Mouse (Mus musculus): ENCODE measurements around the gene Jup.

Gene Jup

DNA sequence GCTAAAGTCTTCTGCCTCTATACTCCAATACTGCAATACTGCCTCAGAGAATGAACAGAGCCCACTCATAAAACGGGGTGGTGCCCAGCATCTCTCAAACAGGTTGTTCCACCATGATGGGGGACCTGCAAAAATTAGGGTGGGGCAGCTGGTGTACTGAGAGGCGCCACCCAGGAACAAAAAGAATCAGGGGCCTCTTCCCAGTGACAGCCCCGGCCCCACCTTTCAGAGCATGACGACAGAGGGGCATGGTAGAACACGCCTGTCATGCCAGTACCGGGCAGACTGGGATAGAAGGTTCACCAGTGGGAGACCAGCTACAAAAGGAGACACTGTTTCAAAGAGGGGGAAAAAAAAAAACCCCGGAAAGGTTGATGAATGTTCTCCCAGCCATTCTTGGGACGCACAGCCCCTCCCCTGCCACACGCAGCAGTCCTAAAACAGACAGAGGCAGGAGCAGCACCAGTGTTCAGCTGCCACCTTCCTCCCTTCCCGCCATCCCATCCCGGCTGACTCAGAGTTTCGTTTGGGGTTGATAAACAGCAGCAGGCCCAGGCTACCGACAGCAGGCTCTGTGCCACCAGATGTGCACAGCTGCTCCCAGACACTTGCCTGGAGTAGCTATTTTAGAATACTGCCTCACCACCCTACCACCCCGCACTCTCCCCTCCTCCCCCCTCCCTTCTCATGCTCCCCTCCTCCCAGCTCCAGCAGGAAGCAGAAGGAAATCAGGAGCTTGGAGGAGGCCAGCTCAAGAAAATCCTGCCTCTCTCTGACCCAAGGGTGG is 9.8 kb downstream of the Jup start:
- no peak for TF ChIP-seq GATA4 (IDR thresholded peaks at IDR 0.05; ENCODE audit: insufficient replicate concordance, low read length)

DNA sequence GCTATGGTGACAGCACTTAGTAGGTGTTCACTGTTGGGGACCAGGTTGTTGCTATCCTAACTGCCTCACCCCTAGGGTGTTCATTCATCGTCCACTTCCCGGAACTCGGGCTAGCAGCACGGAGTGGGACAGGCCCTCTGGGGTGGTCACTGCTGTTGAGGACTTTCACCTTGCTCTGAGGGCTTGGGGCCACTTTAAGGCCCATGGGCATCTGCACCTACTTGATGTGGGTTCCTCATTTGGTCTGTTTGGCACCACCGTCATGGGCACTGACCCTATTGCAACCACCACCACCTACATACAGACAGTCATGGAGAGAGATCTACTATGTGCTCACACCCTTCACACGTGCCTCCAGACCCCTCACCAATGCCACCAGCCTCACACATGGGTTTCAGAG is 10.5 kb downstream of the Jup start:
- no peak for TF ChIP-seq GATA4 (IDR thresholded peaks at IDR 0.05; ENCODE audit: insufficient replicate concordance, low read length)

DNA sequence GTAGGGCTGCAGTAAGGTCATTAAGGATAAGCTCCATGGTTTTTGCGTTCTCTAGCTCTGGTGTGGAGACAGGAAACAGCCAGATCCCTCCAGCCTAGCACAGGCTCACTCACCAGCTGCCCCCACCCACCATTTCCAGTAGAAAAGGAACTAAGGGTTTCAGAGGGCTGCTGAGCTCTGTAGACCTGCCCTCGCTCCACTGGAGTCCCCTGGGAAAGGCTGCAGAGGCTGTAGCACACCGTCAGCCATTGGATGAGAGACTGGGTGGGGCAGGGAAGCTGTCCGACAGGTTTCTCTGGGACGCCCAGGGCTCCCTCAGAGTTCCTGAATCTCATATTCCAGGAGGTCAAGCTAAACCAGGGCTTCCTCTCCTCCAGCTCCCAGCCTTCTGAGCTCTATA is 11.0 kb downstream of the Jup start:
- no peak for TF ChIP-seq GATA4 (IDR thresholded peaks at IDR 0.05; ENCODE audit: insufficient replicate concordance, low read length)

DNA sequence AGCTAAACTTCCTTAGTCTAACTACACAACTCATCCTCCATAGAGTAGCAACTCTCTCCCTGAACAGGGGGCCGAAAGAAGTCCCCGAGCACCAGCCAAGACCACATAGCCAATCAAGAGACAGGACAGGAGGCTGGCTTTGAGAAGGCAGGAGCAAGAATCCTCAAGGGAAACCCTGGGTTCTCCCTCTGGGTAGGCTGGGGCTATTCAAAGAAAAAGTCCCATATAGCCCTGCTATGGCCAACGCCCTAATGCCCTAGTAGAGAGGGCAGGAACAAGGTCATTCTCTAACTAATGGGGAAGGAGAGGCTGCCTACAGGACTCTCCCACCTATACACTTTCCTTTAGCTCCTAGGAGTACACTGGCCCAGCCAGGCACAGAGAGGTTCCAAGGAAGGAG is 12.5 kb downstream of the Jup start:
- TF ChIP-seq GATA4 (IDR thresholded peaks at IDR 0.05; ENCODE audit: insufficient replicate concordance, low read length): no peak

DNA sequence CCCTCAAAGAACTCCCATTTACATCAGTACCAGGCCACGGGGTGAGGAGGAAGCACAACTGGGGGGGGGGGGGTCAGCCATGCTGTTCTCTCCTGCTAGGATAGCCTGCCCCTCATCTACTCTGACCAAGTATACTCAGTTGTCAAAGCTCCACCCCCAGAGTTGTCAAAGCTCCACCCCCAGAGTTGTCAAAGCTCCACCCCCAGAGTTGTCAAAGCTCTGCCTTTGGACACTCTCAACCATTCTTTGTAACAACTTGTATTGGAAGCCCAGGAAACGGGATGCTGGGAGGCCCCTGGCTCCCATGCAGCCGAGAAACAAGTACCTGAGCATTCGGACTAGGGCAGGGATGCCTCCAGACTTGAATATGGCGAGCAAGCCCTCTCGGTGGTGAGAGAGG is 14.9 kb downstream of the Jup start:
- no peak for TF ChIP-seq GATA4 (IDR thresholded peaks at IDR 0.05; ENCODE audit: insufficient replicate concordance, low read length)

DNA sequence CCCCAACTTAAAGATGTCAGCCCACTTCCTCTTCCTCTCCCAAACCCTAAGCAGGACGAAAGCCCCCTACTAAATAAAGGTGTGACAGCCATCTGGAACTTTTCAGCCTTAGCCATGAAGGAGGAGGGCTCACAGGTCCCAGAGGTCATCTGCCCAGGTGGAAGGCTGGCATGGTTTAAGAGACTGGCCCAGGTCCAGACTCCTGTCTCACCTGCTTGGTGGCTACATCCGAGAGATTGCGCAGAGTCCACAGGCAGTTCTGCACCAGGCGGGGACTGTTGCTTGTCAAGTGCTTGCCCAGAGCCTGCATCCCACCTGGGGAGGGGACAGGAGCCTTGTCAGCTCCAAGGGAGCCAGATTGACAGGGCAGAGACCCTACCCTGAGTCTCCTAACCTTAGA is 18.3 kb downstream of the Jup start:
- TF ChIP-seq GATA4 (IDR thresholded peaks at IDR 0.05; ENCODE audit: insufficient replicate concordance, low read length): no peak

DNA sequence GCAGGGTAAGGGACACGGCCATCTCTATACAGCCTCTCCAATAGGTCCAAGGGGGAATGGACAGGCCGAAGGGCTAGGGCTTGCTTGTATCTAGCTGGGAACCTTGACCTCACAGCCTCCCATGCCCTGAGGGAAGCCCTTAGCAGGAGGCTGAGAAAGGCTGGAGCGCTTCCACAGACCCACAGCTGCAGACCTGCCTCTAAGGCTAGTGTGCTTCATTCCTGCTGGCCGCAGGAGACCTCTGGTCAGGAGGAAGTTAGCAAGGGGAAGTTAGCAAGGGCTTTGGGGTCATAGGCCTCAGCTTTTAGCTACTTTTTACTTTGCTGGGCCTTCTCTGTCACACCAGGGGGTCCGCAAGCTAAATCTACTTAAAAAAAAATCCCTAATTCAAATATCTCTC is 19.1 kb downstream of the Jup start:
- no peak for TF ChIP-seq GATA4 (IDR thresholded peaks at IDR 0.05; ENCODE audit: insufficient replicate concordance, low read length)

DNA sequence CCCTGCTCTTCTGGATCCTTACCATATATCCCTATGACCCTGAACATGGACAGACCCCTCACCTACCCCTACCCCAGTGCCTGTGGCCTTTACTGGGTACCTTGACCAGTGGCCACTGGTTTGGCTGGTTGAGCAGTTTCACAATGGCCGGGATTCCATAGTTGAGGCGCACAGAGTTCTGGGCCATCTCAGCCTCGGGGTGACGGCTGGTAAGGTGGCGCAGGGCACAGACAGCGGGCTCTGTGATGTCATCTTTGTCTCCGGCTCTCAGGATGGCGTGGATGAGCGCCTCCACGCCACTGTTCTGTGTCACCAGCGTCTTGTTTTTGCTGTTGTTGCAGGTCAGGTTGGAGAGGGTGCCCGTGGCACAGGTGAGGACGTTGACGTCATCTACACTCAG is 19.6 kb downstream of the Jup start:
- no peak for TF ChIP-seq GATA4 (IDR thresholded peaks at IDR 0.05; ENCODE audit: insufficient replicate concordance, low read length)

DNA sequence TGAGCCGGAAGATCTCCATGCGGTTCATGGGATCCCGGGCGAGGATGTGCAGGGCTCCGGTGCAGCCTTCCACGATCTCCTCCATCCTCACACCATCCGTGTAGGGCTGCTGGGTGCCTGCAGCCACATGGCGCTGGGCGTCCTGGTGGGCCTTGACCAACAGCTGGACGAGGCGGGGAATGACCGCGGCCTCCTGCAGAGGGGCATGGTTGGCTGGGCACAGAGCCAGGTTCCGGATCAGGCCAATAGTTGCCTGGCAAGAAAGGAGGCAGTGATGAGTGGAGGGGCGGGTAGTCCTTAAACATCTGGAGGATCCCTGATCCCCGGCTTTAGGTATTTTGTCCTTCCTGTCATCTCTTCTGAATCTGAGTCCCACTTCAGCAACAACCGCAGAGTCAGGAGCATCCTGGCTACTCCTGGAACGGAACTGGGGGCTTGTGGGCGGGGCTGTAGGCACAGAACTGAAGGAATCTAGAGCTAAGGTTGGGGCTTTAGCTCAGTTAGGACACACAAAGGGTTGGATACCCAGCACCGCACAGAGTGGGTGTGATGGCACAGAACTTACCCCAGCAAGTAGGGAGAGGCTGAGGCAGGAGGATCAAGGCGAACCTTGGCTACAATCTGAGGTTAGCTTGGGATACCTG is 20.7 kb downstream of the Jup start:
- TF ChIP-seq GATA4 (IDR thresholded peaks at IDR 0.05; ENCODE audit: insufficient replicate concordance, low read length): no peak

DNA sequence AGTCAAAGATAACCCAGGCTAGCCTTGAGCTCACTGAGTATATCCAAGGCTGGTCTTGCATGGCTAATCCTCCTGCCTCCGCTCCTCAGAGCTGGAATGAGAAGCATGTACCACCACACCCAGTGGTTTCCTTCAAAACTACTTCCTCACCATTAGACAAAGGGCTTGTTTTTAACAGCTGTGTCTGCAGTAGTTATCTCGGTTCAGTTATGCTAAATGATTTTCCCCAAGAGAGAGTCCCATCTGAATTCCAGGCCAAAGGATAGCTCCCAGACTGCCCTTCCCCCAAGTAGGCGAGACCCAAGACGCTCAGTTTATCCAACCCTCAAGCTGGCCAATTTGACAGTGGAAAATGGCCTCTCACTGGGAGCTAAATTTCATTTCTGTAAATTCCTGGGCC is 21.6 kb downstream of the Jup start:
- TF ChIP-seq GATA4 (IDR thresholded peaks at IDR 0.05; ENCODE audit: insufficient replicate concordance, low read length): no peak

DNA sequence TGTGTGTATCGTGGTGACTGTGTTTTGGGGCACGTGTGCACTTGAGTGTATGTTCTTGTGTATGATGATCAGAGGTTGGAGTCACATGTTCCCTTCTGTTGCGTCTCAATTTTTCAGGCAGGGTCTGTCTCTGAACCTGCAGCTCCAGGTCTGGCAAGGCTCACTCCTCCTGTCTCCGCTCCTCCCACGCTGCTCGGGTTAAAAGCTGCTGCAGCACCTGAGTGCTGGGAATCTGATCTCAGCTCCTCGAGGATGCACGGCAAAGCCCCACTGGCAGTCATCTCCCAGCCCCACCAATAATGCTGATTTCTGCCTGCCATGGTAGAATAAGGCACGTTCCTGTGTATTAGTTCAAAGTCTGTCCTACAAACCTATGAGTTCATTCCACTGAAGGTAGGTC is 22.4 kb downstream of the Jup start:
- TF ChIP-seq GATA4 (IDR thresholded peaks at IDR 0.05; ENCODE audit: insufficient replicate concordance, low read length): no peak

DNA sequence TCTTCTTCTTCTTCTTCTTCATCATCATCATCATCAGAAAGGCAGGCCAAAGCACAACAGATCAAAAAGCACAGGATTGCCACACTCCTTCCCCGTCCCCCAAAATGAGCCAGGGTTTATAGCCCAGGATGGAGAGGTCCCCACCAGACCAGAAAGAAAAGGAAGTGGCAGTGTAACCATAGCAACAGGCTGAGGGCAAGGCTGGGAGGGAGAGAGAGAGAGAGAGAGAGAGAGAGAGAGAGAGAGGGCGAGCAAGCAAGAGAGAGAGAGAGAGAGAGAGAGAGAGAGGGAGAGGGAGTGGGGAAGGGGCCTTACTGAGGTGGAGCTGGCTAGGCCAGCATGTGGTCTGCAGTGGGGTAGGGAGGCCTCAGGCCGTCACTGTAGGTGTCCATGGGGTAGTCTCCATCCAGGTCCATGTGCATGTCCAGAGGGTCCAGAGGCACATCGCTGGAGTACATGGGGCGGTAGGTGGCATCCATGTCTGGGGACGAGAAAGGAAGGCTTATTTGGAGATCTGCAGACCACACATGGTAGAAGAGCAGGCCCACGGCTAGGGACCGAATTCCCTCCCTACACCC is 25.5 kb downstream of the Jup start:
- no peak for TF ChIP-seq GATA4 (IDR thresholded peaks at IDR 0.05; ENCODE audit: insufficient replicate concordance, low read length)

DNA sequence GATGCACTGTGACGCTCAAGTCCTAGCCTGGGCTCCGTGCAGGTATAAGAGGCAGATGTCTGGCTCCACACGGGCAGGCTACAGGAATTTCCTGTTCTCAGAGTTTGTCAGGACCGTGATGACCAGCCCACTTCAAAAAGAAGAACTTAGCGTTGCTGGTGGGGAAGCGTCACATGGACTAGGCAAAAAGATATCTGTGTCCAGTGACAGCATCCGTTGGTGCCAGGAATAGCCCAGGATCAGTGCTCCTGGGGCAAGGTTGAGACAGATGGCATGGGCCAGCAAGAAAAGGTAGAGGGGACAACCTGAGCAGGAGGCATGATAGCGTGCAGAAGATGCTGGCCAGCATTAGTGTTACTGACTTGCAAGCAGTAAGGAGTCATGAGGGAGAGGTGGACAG is 27.7 kb downstream of the Jup start:
- TF ChIP-seq GATA4 (IDR thresholded peaks at IDR 0.05; ENCODE audit: insufficient replicate concordance, low read length): no peak

DNA sequence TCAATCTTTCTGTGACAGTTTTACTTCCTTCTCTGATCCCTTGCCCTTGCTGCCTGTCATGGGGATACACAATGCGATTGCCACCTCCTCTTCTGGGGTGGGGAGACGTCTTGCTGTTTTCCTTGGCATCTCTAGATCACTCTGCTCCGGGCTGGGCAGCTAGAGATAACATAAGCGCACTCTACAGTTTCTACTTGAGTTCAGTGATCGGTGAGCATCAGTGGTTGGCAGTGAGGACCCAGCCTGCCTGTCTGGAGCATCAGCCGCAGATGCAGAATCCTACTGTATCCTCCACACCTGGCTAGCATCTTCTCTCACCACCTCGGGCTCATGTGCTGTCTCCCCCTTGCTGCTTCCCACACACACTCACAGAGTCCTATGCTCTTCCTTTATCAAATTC is 28.4 kb downstream of the Jup start:
- TF ChIP-seq GATA4 (IDR thresholded peaks at IDR 0.05; ENCODE audit: insufficient replicate concordance, low read length): no peak

DNA sequence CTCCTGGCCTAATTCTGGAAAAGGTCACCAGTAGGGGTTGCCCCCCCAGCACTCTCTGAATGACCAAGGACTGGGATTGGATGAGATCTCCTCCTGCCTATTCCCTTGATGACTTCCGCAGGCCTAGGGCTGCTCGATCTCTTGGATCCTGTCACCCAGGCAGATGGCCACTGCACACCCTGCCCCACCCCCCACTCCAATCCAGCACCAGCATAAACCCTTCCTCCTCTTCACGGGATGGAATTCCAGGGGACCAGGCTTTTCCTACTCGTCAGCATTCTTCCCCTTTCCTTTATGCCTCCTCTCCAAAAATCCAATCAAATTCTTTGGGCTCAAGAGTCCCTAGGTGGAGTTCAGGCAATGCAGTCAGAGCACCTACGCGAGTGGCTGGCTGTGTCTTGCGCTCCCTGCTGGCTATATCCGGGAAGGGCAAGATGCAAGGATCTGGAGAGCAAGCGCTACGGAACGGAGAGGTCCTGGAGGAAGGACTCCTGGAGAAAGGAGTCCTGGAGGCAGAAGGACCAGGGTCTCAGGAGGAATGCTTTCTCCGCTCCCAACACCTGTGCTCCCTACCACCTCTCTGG is 34.5 kb downstream of the Jup start:
- TF ChIP-seq GATA4 (IDR thresholded peaks at IDR 0.05; ENCODE audit: insufficient replicate concordance, low read length): no peak

Measured in liver, adult (tissue).